Mouse (Mus musculus) adrenal gland (tissue): ENCODE results near the gene Gm42688.

Experiments
- intact Hi-C: fragments of 180-260 bp; cut with DNase I; formaldehyde crosslinking; loops from one replicate; pipeline ENCODE4 v1.15.1; 2025
- long read RNA-seq, 2 experiments: library from polyadenylated mRNA; unstranded; transcript quantifications; one replicate each; pipeline ENCODE4 v2.0.0; 2020; ENCODE audit warnings: borderline replicate concordance in 1 of 2; ENCODE audit not compliant: insufficient replicate concordance in 1 of 2

Gene Gm42688
- long read RNA-seq, experiment 1, partial matches to known transcripts: 6 of 7 reads
- long read RNA-seq, experiment 1, other reads (novel, unspliced or antisense): 1 of 7 reads
- long read RNA-seq, experiment 2, partial matches to known transcripts: 6 of 6 reads
- long read RNA-seq, experiment 2, other reads (novel, unspliced or antisense): 0 of 6 reads

- intact Hi-C loops: loop anchor here (2.0 kb wide), 1 partner anchor 105 kb away; no protein-coding TSS in a partner anchor
Observed at GRCm38 (mm10) chr6:83101316-83101687, at the start of gene Gm42688, which contains the start of gene Ccdc142. Gene Gm42688, plus strand, starts transcription at chr6:83101617. Gene Ccdc142, plus strand, starts transcription at chr6:83101601.

- intact Hi-C loops: no loop called here
Observed at GRCm38 (mm10) chr6:83053136-83053960, 48.1 kb upstream of the Gm42688 start.

GRCm38 (mm10) chr6:83054074-83054851 is 47.2 kb upstream of the Gm42688 start, which contains the start of gene Aup1:
Gene Aup1, plus strand, starts transcription at chr6:83054521.
- intact Hi-C loops: no loop called here

- intact Hi-C loops: loop anchor here (5.0 kb wide), 1 partner anchor 58 kb away; no protein-coding TSS in a partner anchor
Observed at GRCm38 (mm10) chr6:83054871-83055431, 46.5 kb upstream of the Gm42688 start, which contains the start of gene Htra2. Gene Htra2, minus strand, starts transcription at chr6:83055273.

GRCm38 (mm10) chr6:83057790-83058189 is 43.6 kb upstream of the Gm42688 start, which contains the start of gene Dqx1:
Gene Dqx1, plus strand, starts transcription at chr6:83057844.
- intact Hi-C loops: loop anchor here (5.0 kb wide), 1 partner anchor 60 kb away; no protein-coding TSS in a partner anchor

GRCm38 (mm10) chr6:83058725-83059124 is 42.7 kb upstream of the Gm42688 start:
- intact Hi-C loops: loop anchor here (5.0 kb wide), 1 partner anchor 61 kb away; no protein-coding TSS in a partner anchor

- intact Hi-C loops: no loop called here
Observed at GRCm38 (mm10) chr6:83065995-83066394, 35.4 kb upstream of the Gm42688 start.

GRCm38 (mm10) chr6:83066441-83066840 is 35.0 kb upstream of the Gm42688 start:
- intact Hi-C loops: no loop called here

GRCm38 (mm10) chr6:83068221-83068620 is 33.2 kb upstream of the Gm42688 start:
- intact Hi-C loops: no loop called here

- intact Hi-C loops: no loop called here
Observed at GRCm38 (mm10) chr6:83068706-83069487, 32.5 kb upstream of the Gm42688 start.

- intact Hi-C loops: no loop called here
Observed at GRCm38 (mm10) chr6:83069488-83070246, 31.8 kb upstream of the Gm42688 start.

GRCm38 (mm10) chr6:83070247-83070310 is 31.3 kb upstream of the Gm42688 start, which contains the start of gene Tlx2:
Gene Tlx2, minus strand, starts transcription at chr6:83070293.
- intact Hi-C loops: no loop called here

- intact Hi-C loops: no loop called here
Observed at GRCm38 (mm10) chr6:83070311-83071219, 30.9 kb upstream of the Gm42688 start.

GRCm38 (mm10) chr6:83071220-83071619 is 30.2 kb upstream of the Gm42688 start:
- intact Hi-C loops: no loop called here

- intact Hi-C loops: loop anchor here (5.0 kb wide), 2 partner anchors 37 to 78 kb away; no protein-coding TSS in a partner anchor
Observed at GRCm38 (mm10) chr6:83074979-83075378, 26.4 kb upstream of the Gm42688 start.

GRCm38 (mm10) chr6:83077630-83078323 is 23.6 kb upstream of the Gm42688 start, which contains the start of gene Pcgf1:
Gene Pcgf1, plus strand, starts transcription at chr6:83077869.
- intact Hi-C loops: loop anchor here (5.0 kb wide), 2 partner anchors 35 to 80 kb away; no protein-coding TSS in a partner anchor

GRCm38 (mm10) chr6:83078324-83078858 is 23.0 kb upstream of the Gm42688 start:
- intact Hi-C loops: loop anchor here (5.0 kb wide), 2 partner anchors 34 to 81 kb away; no protein-coding TSS in a partner anchor

- intact Hi-C loops: no loop called here
Observed at GRCm38 (mm10) chr6:83080210-83080609, 21.2 kb upstream of the Gm42688 start.
